Mouse (Mus musculus): Measurements from ENCODE around the gene Spink8.
A peak's percentile ranks its signal among the peaks of the same experiment; 100 is the strongest.

Spink8 gene

GRCm38 (mm10) chr9:109874797-109875691 is 63.0 kb downstream of the Spink8 start, which contains the start of gene Cdc25a:
Cdc25a (plus strand) TSS chr9:109875579.
- DNase-seq, result peak; percentile 99

GRCm38 (mm10) chr9:109875695-109876601 is 63.9 kb downstream of the Spink8 start:
- DNase-seq, result peak; percentile 62 to 66
